Mouse (Mus musculus): Measurements from ENCODE around the gene Tmem72. TPM values are rescaled to one million over a fixed set of nuclear protein-coding genes. Genes with fewer than 3 reads are reported as not detected.

The Tmem72 gene
- polyA plus RNA-seq, 1 experiment from 2014 or later = 0.05 TPM

GRCm38 (mm10) chr6:116632129-116632528 is 84.6 kb downstream of the Tmem72 start:
- no peak for ATAC-seq (ENCODE audit: insufficient read depth)
- Histone ChIP-seq H3K4me3 (replicated peaks) (no peak overlapping the region), H3K4me1 (replicated peaks) (peaks cover 41% of the 10 kb centered on the region), H3K9me3 (replicated peaks) (no peaks in the 10 kb centered on the region), H3K9ac (no peak overlapping the region), H3K36me3 (replicated peaks) (no peaks in the 10 kb centered on the region), H3K27ac (replicated peaks) (no peak overlapping the region), H3K27me3 (no peaks in the 10 kb centered on the region), H3K4me2 (no peak overlapping the region)
- WGBS (ENCODE audit: insufficient replicate concordance) = 33% methylated on average over 1 of the region's 1 CpGs

- Histone ChIP-seq H3K27me3 (no peaks in the 10 kb centered on the region), H3K4me1 (replicated peaks) (peaks cover 22% of the 10 kb centered on the region)
- 44% methylated on average over 10 of the region's 10 CpGs for WGBS (ENCODE audit: insufficient replicate concordance)
These were observed 86.9 kb downstream of the Tmem72 start for GRCm38 (mm10) chr6:116629766-116630165.

More at GRCm38 (mm10) chr6:116629766-116630165, 86.9 kb downstream of the Tmem72 start:
- Histone ChIP-seq H3K9me3 (replicated peaks) (no peaks in the 10 kb centered on the region), H3K36me3 (replicated peaks) (peaks cover 8% of the 10 kb centered on the region), H3K27ac (replicated peaks) (no peak overlapping the region), H3K4me2 (no peak overlapping the region), H3K9ac (no peak overlapping the region), H3K4me3 (replicated peaks) (no peak overlapping the region)
- ATAC-seq (ENCODE audit: insufficient read depth) = no peak

Small RNA genes within 50 kb of the gene (microRNA-seq; reads per million reads assigned to microRNA genes)
- 2.0 reads per million for gene Mir7043

Other genes starting within 250 kb of the Tmem72 start
- not detected in 2 replicates for gene Olfr211, start 227.8 kb downstream of the Tmem72 start, polyA plus RNA-seq (2015; fragmentation: Nextera tagmentation; extraction: Ambion mirVana)
- gene Olfr212, start 210.4 kb downstream of the Tmem72 start, polyA plus RNA-seq (2015; fragmentation: Nextera tagmentation; extraction: Ambion mirVana) = not detected in 2 replicates
- not detected in 2 replicates for gene Olfr213, start 178.5 kb downstream of the Tmem72 start, polyA plus RNA-seq (2015; fragmentation: Nextera tagmentation; extraction: Ambion mirVana)
- gene Gm5580, start 165.8 kb downstream of the Tmem72 start, polyA plus RNA-seq (2015; fragmentation: Nextera tagmentation; extraction: Ambion mirVana) = 0.21 and 0.26 TPM in 2 replicates
- not detected in 2 replicates for gene Olfr214, start 162.7 kb downstream of the Tmem72 start, polyA plus RNA-seq (2015; fragmentation: Nextera tagmentation; extraction: Ambion mirVana)
- gene Olfr215, start 132.7 kb downstream of the Tmem72 start, polyA plus RNA-seq (2015; fragmentation: Nextera tagmentation; extraction: Ambion mirVana) = not detected in 2 replicates
- 22.0 and 22.7 TPM in 2 replicates for gene Zfp422, start 87.9 kb downstream of the Tmem72 start, polyA plus RNA-seq (2015; fragmentation: Nextera tagmentation; extraction: Ambion mirVana)
- 26.7 and 36.6 TPM in 2 replicates for gene Depp1, start 66.3 kb downstream of the Tmem72 start, polyA plus RNA-seq (2015; fragmentation: Nextera tagmentation; extraction: Ambion mirVana)
- 7.7 and 8.2 TPM in 2 replicates for gene Rassf4, start 43.0 kb downstream of the Tmem72 start, polyA plus RNA-seq (2015; fragmentation: Nextera tagmentation; extraction: Ambion mirVana)

Measured in liver, embryonic 15.5 days (tissue).